Mouse (Mus musculus) lung, postnatal 25 days (tissue): ENCODE measurements around the gene Nfat5.
A peak's percentile ranks its signal among the peaks of the same experiment; 100 is the strongest.

ENCODE experiments used
- DNase-seq: peaks from one replicate; pipeline ENCODE4 v3.0.0; 2022; ENCODE audit warnings: low spot score

The Nfat5 gene

GRCm38 (mm10) chr8:107292119-107292927 is 947 bp upstream of the Nfat5 start:
- no peak for DNase-seq

GRCm38 (mm10) chr8:107293641-107294628 is 665 bp downstream of the Nfat5 start:
- DNase-seq: peak; percentile 59

GRCm38 (mm10) chr8:107295450-107295849 is 2.2 kb downstream of the Nfat5 start:
- no peak for DNase-seq

- no peak for DNase-seq
Observed at GRCm38 (mm10) chr8:107311876-107312275, 18.6 kb downstream of the Nfat5 start.

GRCm38 (mm10) chr8:107324142-107324541 is 30.9 kb downstream of the Nfat5 start:
- peak; percentile 90 for DNase-seq

- no peak for DNase-seq
Observed at GRCm38 (mm10) chr8:107329595-107329994, 36.3 kb downstream of the Nfat5 start.

- DNase-seq: no peak
Observed at GRCm38 (mm10) chr8:107336480-107336879, 43.2 kb downstream of the Nfat5 start.

GRCm38 (mm10) chr8:107370311-107370710 is 77.0 kb downstream of the Nfat5 start:
- no peak for DNase-seq

GRCm38 (mm10) chr8:107377346-107377745 is 84.1 kb downstream of the Nfat5 start:
- no peak for DNase-seq

GRCm38 (mm10) chr8:107380734-107381133 is 87.5 kb downstream of the Nfat5 start:
- no peak for DNase-seq

- DNase-seq: no peak
Observed at GRCm38 (mm10) chr8:107381666-107382065, 88.4 kb downstream of the Nfat5 start.

GRCm38 (mm10) chr8:107382898-107383297 is 89.6 kb downstream of the Nfat5 start:
- DNase-seq: no peak

- DNase-seq: no peak
Observed at GRCm38 (mm10) chr8:107384651-107385050, 91.4 kb downstream of the Nfat5 start.

GRCm38 (mm10) chr8:107385063-107385462 is 91.8 kb downstream of the Nfat5 start:
- no peak for DNase-seq

GRCm38 (mm10) chr8:107386171-107386570 is 92.9 kb downstream of the Nfat5 start:
- no peak for DNase-seq

GRCm38 (mm10) chr8:107386642-107387041 is 93.4 kb downstream of the Nfat5 start:
- peak; percentile 18 for DNase-seq

- peak; percentile 26 for DNase-seq
Observed at GRCm38 (mm10) chr8:107387861-107388260, 94.6 kb downstream of the Nfat5 start.

- peak; percentile 38 for DNase-seq
Observed at GRCm38 (mm10) chr8:107389557-107389956, 96.3 kb downstream of the Nfat5 start.

GRCm38 (mm10) chr8:107390476-107391135 is 97.3 kb downstream of the Nfat5 start:
- no peak for DNase-seq

GRCm38 (mm10) chr8:107391136-107391516 is 97.9 kb downstream of the Nfat5 start:
- DNase-seq: no peak

GRCm38 (mm10) chr8:107395397-107395796 is 102.1 kb downstream of the Nfat5 start:
- no peak for DNase-seq

- no peak for DNase-seq
Observed at GRCm38 (mm10) chr8:107396106-107396670, 102.9 kb downstream of the Nfat5 start.
